Mouse (Mus musculus): Measurements from ENCODE around the gene Obox7. TPM values are rescaled to one million over a fixed set of nuclear protein-coding genes. Genes with fewer than 3 reads are reported as not detected.
"Not testable (repeated sequence)": the region's sequence is repeated elsewhere in the genome, so short reads cannot be mapped to it uniquely, and the experiment has no call there.

Gene Obox7
- not detected in 2 replicates for polyA plus RNA-seq (2015; fragmentation: Nextera tagmentation; extraction: Ambion mirVana)

GRCm38 (mm10) chr7:14659196-14659595 is at the start of gene Obox7:
Obox7 (plus strand) TSS chr7:14659496.
- ATAC-seq; H3K4me2 ChIP-seq (ENCODE audit: low read length); H3K9me3 ChIP-seq (replicated peaks; ENCODE audit: control insufficient read depth, low read length, poor library complexity, severe bottlenecking); H3K27ac ChIP-seq (ENCODE audit: low read length); H3K27me3 ChIP-seq (ENCODE audit: control insufficient read depth, insufficient read depth, low read depth, low read length); H3K4me3 ChIP-seq (ENCODE audit: low read depth, low read length); H3K4me1 ChIP-seq (ENCODE audit: control insufficient read depth, insufficient read depth, low read length); H3K9ac ChIP-seq (ENCODE audit: low read depth, low read length); H3K36me3 ChIP-seq (ENCODE audit: control insufficient read depth, insufficient read depth, low read length): not testable (repeated sequence)
- 72% methylated on average over 1 of the region's 1 CpGs for WGBS

- not testable (repeated sequence) for H3K9me3 ChIP-seq (replicated peaks; ENCODE audit: control insufficient read depth, low read length, poor library complexity, severe bottlenecking); H3K36me3 ChIP-seq (ENCODE audit: control insufficient read depth, insufficient read depth, low read length); H3K27ac ChIP-seq (ENCODE audit: low read length); H3K4me1 ChIP-seq (ENCODE audit: control insufficient read depth, insufficient read depth, low read length); H3K27me3 ChIP-seq (ENCODE audit: control insufficient read depth, insufficient read depth, low read depth, low read length)
- 0 out of 2 replicates have a peak overlapping the region, but pooled peaks have one; percentile 30 for H3K9ac ChIP-seq (ENCODE audit: low read depth, low read length)
- ATAC-seq = peak; percentile 90
- 6% methylated on average over 80 of the region's 132 CpGs for WGBS
- peak overlapping the region; percentile 29 for H3K4me2 ChIP-seq (ENCODE audit: low read length)
- peak overlapping the region; percentile 35 for H3K4me3 ChIP-seq (ENCODE audit: low read depth, low read length)
These were observed 36.4 kb upstream of the Obox7 start for GRCm38 (mm10) chr7:14622556-14623542.

Other genes starting within 250 kb of the Obox7 start
- gene Sult2a8, start 212.7 kb upstream of the Obox7 start, polyA plus RNA-seq (2015; fragmentation: Nextera tagmentation; extraction: Ambion mirVana) = not detected in 2 replicates
- not detected in 2 replicates for gene Sult2a7, start 165.3 kb upstream of the Obox7 start, polyA plus RNA-seq (2015; fragmentation: Nextera tagmentation; extraction: Ambion mirVana)
- 0.25 and 0.35 TPM in 2 replicates for gene Vmn1r90, start 96.0 kb upstream of the Obox7 start, polyA plus RNA-seq (2015; fragmentation: Nextera tagmentation; extraction: Ambion mirVana)

Measured in midbrain, embryonic 16.5 days (tissue).